Mouse (Mus musculus) stomach, postnatal 0 days (tissue): ENCODE data around the gene Nhsl2. TPM values are rescaled to one million over a fixed set of nuclear protein-coding genes. Genes with fewer than 3 reads are reported as not detected.
A peak's percentile ranks its signal among the peaks of the same experiment; 100 is the strongest.

Source experiments
- ATAC-seq: fragments of 200-750 bp; cut with Nextera tagmentation; 2 replicates; pipeline ENCODE4 v1.8.0; 2017; ENCODE audit not compliant: low FRiP score, low TSS enrichment
- DNase-seq: peaks from one replicate; pipeline ENCODE4 v3.0.0-alpha.2; 2016; ENCODE audit warnings: low spot score
- H3K27ac ChIP-seq: fragments of 300-500 bp; sonication (generic); replicated peaks from 2 replicates; pipeline ENCODE4 v1.5.1; 2014; ENCODE audit warnings: mild to moderate bottlenecking, control low read depth
- H3K27me3 ChIP-seq: fragments of 300-500 bp; sonication (generic); 2 replicates; pipeline ENCODE4 v1.6.1; 2014; ENCODE audit warnings: low read length; ENCODE audit not compliant: control insufficient read depth, insufficient read depth
- H3K36me3 ChIP-seq: fragments of 300-500 bp; sonication (generic); 2 replicates; pipeline ENCODE4 v1.6.1; 2014; ENCODE audit warnings: low read length, mixed read lengths; ENCODE audit not compliant: control insufficient read depth, insufficient read depth
- H3K4me1 ChIP-seq: fragments of 300-500 bp; sonication (generic); replicated peaks from 2 replicates; pipeline ENCODE4 v1.6.1; 2014; ENCODE audit warnings: antibody characterized with exemption; ENCODE audit not compliant: control insufficient read depth, insufficient read depth
- H3K4me2 ChIP-seq: fragments of 300-500 bp; sonication (generic); replicated peaks from 2 replicates; pipeline ENCODE4 v1.6.1; 2014; ENCODE audit warnings: low read depth, mild to moderate bottlenecking, control low read depth, moderate library complexity
- H3K4me3 ChIP-seq: fragments of 300-500 bp; sonication (generic); 2 replicates; pipeline ENCODE4 v1.5.1; 2014; ENCODE audit warnings: low read depth, low read length, control low read depth
- H3K9ac ChIP-seq: fragments of 300-500 bp; sonication (generic); 2 replicates; pipeline ENCODE4 v1.6.1; 2014; ENCODE audit warnings: mild to moderate bottlenecking, low read length, control low read depth, mixed read lengths
- H3K9me3 ChIP-seq: fragments of 300-500 bp; sonication (generic); 2 replicates; pipeline ENCODE4 v1.6.1; 2016; ENCODE audit warnings: low read length; ENCODE audit not compliant: control insufficient read depth
- CTCF ChIP-seq: IDR thresholded peaks from 2 replicates; pipeline ENCODE4 v1.5.1; 2016; ENCODE audit warnings: antibody characterized with exemption, low read depth, mild to moderate bottlenecking, moderate library complexity
- EP300 ChIP-seq: optimal IDR thresholded peaks from 2 replicates; pipeline ENCODE3; 2016; ENCODE audit warnings: antibody characterized with exemption
- WGBS: fragments of 180-500 bp; shearing (Covaris S2); extraction: QIAGEN DNeasy Blood & Tissue Kit; methylation state at CpG from one replicate; pipeline ENCODE4 v1.1.7; 2014; 5-methylcytosine and 5-hydroxymethylcytosine counted together
- polyA plus RNA-seq: library from polyadenylated mRNA; unstranded; fragments of >200 nt; fragmentation: Nextera tagmentation; extraction: Ambion mirVana; gene quantifications from 2 replicates; pipeline ENCODE4 v1.2.1, GENCODE M21; 2015

Nhsl2 gene
- polyA plus RNA-seq, 1 experiment from 2014 or later = 2.2 TPM

DNA sequence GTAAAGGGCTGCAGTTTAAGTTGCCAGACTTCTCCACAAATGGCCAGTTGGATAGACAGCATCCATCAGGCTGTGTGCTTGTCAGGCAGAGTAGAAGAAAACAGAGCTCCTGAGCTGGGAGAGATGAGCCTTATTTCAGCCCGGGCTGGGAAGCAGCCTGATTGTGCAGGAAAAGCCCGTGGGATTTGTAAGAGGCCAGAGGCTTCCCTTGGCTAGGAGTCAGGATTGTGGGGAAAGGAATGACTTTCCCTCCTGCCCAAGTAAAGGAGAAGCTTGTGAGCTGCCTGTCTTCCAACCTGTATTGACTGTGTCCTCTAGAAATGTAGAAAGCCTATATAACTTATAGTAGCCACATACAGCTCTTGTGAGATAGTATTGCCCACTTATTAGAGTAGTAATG, 27.0 kb downstream of the Nhsl2 start:
- Histone ChIP-seq H3K9me3 (no peaks in the 10 kb centered on the region), H3K4me2 (no peak overlapping the region), H3K4me1 (no peaks in the 10 kb centered on the region), H3K4me3 (no peak overlapping the region), H3K36me3 (no peaks in the 10 kb centered on the region), H3K27ac (no peak overlapping the region), H3K9ac (no peak overlapping the region), H3K27me3 (no peaks in the 10 kb centered on the region)
- WGBS = 50% methylated on average over 2 of the region's 2 CpGs
- DNase-seq (no peak), ATAC-seq (no peak)
- no peak for TF ChIP-seq CTCF
- TF ChIP-seq EP300 = no peak

GRCm38 (mm10) chrX:101877840-101878239, 28.7 kb downstream of the Nhsl2 start:
- ATAC-seq (no peak), DNase-seq (no peak)
- Histone ChIP-seq H3K36me3 (no peaks in the 10 kb centered on the region), H3K4me3 (no peak overlapping the region), H3K27me3 (no peaks in the 10 kb centered on the region), H3K9me3 (no peaks in the 10 kb centered on the region), H3K9ac (no peak overlapping the region), H3K27ac (no peak overlapping the region), H3K4me2 (no peak overlapping the region), H3K4me1 (no peaks in the 10 kb centered on the region)
- WGBS = 63% methylated on average over 4 of the region's 4 CpGs
- TF ChIP-seq EP300 (no peak), CTCF (no peak)

DNA sequence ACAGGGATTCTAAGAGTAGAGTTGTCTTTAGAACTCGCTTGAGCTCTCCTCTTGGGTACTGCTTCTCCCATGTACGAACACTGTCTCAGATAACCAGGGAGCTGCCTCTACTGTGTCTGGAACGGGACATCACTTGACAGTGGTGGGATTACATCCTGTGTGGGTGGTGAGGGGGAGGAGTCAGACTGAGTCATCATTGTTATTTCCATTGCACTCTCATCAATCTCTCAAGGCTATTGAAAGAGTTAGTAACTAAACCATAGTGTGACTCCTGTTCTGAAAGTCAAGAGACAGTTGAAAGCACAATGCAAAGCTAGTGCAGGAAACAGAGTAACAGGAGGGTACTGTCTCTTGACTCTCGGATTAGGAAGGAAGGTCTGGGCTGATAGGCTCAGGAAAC, 29.4 kb downstream of the Nhsl2 start:
- H3K9me3 ChIP-seq = no peaks in the 10 kb centered on the region
- no peak overlapping the region for H3K27ac ChIP-seq

GRCm38 (mm10) chrX:101882141-101882751, 33.1 kb downstream of the Nhsl2 start:
- no peaks in the 10 kb centered on the region for H3K36me3 ChIP-seq
- ATAC-seq (no peak; the same call in 1 of the 2 replicates), DNase-seq (peak; percentile 14)
- H3K4me2 ChIP-seq = no peak overlapping the region
- H3K9ac ChIP-seq = no peak overlapping the region
- no peaks in the 10 kb centered on the region for H3K9me3 ChIP-seq
- no peaks in the 10 kb centered on the region for H3K27me3 ChIP-seq
- no peak overlapping the region for H3K4me3 ChIP-seq
- TF ChIP-seq EP300 (no peak), CTCF (no peak)
- H3K4me1 ChIP-seq = no peaks in the 10 kb centered on the region
- 37% methylated on average over 3 of the region's 3 CpGs for WGBS
- peak overlapping the region; percentile 30; the same call in 1 of the 2 replicates for H3K27ac ChIP-seq

More for the DNA sequence above, 29.4 kb downstream of the Nhsl2 start:
- H3K4me1 ChIP-seq = no peaks in the 10 kb centered on the region
- ATAC-seq (no peak), DNase-seq (no peak)
- no peaks in the 10 kb centered on the region for H3K36me3 ChIP-seq
- no peak for TF ChIP-seq CTCF
- TF ChIP-seq EP300 = no peak
- H3K9ac ChIP-seq = no peak overlapping the region
- H3K4me2 ChIP-seq = no peak overlapping the region
- no peaks in the 10 kb centered on the region for H3K27me3 ChIP-seq
- WGBS = 63% methylated on average over 4 of the region's 4 CpGs
- H3K4me3 ChIP-seq = no peak overlapping the region

DNA sequence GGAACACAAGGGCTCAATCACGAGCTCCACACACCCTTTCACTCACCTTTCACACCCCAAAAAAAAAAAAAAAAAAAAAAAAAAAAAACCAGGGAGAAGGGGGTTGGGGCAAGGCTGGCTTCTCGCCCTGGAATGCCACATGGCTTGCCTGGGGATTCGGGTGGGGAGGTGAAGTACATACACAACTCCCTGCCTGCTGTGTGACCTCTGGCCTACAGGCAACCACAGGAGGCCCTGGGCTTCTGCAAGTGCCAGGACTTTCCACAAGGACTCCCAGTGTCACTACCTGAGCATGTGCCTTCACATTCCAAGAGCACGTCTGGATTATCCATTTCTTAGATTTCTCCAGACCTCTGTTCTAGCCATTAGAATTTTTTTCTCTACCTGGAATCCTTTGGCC, 40.2 kb downstream of the Nhsl2 start:
- Histone ChIP-seq H3K9me3 (no peaks in the 10 kb centered on the region), H3K27ac (no peak overlapping the region), H3K4me3 (no peak overlapping the region), H3K27me3 (no peaks in the 10 kb centered on the region), H3K9ac (no peak overlapping the region), H3K4me1 (no peaks in the 10 kb centered on the region), H3K4me2 (no peak overlapping the region), H3K36me3 (no peaks in the 10 kb centered on the region)
- DNase-seq (peak; percentile 29), ATAC-seq (peak; percentile 85)
- TF ChIP-seq CTCF = no peak
- WGBS = 44% methylated on average over 4 of the region's 4 CpGs

- H3K27me3 ChIP-seq = no peaks in the 10 kb centered on the region
- TF ChIP-seq EP300 (no peak), CTCF (no peak)
- no peaks in the 10 kb centered on the region for H3K4me1 ChIP-seq
- DNase-seq = peak; percentile 14
- 63% methylated on average over 4 of the region's 4 CpGs for WGBS
- no peak overlapping the region for H3K27ac ChIP-seq
- no peak overlapping the region for H3K4me2 ChIP-seq
- no peak overlapping the region for H3K9ac ChIP-seq
- no peak overlapping the region for H3K4me3 ChIP-seq
- H3K9me3 ChIP-seq = no peaks in the 10 kb centered on the region
- peak; percentile 26; the same call in 1 of the 2 replicates for ATAC-seq
- H3K36me3 ChIP-seq = no peaks in the 10 kb centered on the region
Measured at GRCm38 (mm10) chrX:101889813-101890469, 40.8 kb downstream of the Nhsl2 start.
